Mouse (Mus musculus): ENCODE measurements around the gene Coa3. TPM values are rescaled to one million over a fixed set of nuclear protein-coding genes. Genes with fewer than 3 reads are reported as not detected.

The Coa3 gene
- total and polyA plus RNA-seq, 3 experiments = 120 to 325 TPM; not detected in 1

DNA sequence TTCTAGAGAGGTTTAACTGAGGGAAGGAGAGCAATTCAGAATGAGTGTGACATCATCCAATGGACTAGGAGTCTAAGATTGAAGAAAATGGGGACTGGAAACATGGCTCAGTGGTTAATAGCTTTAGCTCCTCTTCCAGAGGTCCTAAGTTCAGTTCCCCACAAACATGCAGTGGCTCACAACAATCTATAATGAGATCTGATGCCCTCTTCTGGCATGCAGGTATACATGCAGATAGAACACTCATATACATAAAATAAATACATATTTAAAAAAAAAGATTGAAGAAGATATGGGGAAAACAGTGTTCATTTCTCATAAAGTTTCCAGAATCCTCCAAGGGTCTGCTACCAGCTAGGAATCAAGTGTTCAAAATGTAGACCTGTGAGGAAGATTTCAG, 43.5 kb downstream of the Coa3 start:
- peaks cover 0 to 13% of the 10 kb centered on the region in 2 experiments; a peak in 2 of 4 replicates for H3K36me3 ChIP-seq (ENCODE audit: control insufficient read depth in 1 of 2, insufficient read depth in 2 of 2, low read length in 2 of 2)
- no peak overlapping the region for H3K9ac ChIP-seq (ENCODE audit: control insufficient read depth, low read depth, low read length, poor library complexity, severe bottlenecking)
- no peak for DNase-seq (ENCODE audit: low read depth, low spot score)
- H3K27me3 ChIP-seq (ENCODE audit: control insufficient read depth in 1 of 2, insufficient read depth in 2 of 2, low read length in 2 of 2) = peaks cover 0 to 9% of the 10 kb centered on the region in 2 experiments; a peak in 3 of 4 replicates
- H3K79me2 ChIP-seq (ENCODE audit: control insufficient read depth, insufficient read depth, low read length, poor library complexity) = no peaks in the 10 kb centered on the region
- H3K9me3 ChIP-seq (replicated peaks; ENCODE audit: insufficient read depth, low read length) = no peaks in the 10 kb centered on the region
- TF ChIP-seq KAT2A (conservative IDR thresholded peaks at IDR 0.05; ENCODE audit: low read depth, low read length) (no peak), CTCF (IDR thresholded peaks at IDR 0.05 in 2 of 3, conservative IDR thresholded peaks at IDR 0.05 in 1 of 3; ENCODE audit: control insufficient read depth in 1 of 3, insufficient read depth in 1 of 3, low read depth in 2 of 3, low read length in 3 of 3, poor library complexity in 1 of 3, severe bottlenecking in 1 of 3) (peak in 1 of 3 experiments; percentile 36; a peak in 2 of 6 replicates), SMC3 (IDR thresholded peaks at IDR 0.05; ENCODE audit: low read depth, low read length) (peak; percentile 51), RAD21 (IDR thresholded peaks at IDR 0.05; ENCODE audit: low read depth, low read length) (peak; percentile 4; the same call in 1 of the 2 replicates)
- no peak overlapping the region for H3K27ac ChIP-seq (ENCODE audit: control insufficient read depth, low read depth, low read length)
- no peak overlapping the region for H3K4me3 ChIP-seq (ENCODE audit: control insufficient read depth in 1 of 2, insufficient read depth in 1 of 2, low read depth in 2 of 2, low read length in 2 of 2)
- H3K4me1 ChIP-seq (ENCODE audit: control insufficient read depth in 1 of 2, insufficient read depth in 2 of 2, low read length in 2 of 2) = peaks cover 0 to 14% of the 10 kb centered on the region in 2 experiments; a peak in 3 of 4 replicates

DNA sequence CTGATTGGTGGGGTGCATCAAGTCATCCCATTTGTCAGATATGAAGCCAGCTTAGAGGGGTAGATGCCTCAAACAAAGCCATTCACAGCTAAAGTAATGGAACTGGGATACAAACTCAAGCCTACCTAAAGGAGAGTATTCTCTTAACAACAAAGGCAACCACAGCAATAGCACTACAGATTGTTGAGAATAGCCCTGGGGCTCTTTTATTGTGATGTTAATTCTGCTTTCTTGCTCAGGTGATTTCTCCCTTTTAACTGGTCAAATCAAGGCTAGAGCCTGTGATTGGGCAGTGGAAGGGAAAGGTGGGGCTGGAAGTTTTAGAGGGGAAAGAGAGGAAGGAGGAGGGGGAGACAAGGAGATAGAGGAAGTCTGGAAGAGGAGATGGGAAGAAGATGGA, 44.8 kb downstream of the Coa3 start:
- Histone ChIP-seq H3K36me3 (ENCODE audit: control insufficient read depth in 1 of 2, insufficient read depth in 2 of 2, low read length in 2 of 2) (peaks cover 0 to 14% of the 10 kb centered on the region in 2 experiments; a peak in 2 of 4 replicates), H3K27me3 (ENCODE audit: control insufficient read depth in 1 of 2, insufficient read depth in 2 of 2, low read length in 2 of 2) (peaks cover 0 to 6% of the 10 kb centered on the region in 2 experiments; a peak in 3 of 4 replicates), H3K9ac (ENCODE audit: control insufficient read depth, low read depth, low read length, poor library complexity, severe bottlenecking) (no peak overlapping the region), H3K27ac (ENCODE audit: control insufficient read depth, low read depth, low read length) (no peak overlapping the region), H3K79me2 (ENCODE audit: control insufficient read depth, insufficient read depth, low read length, poor library complexity) (no peaks in the 10 kb centered on the region), H3K4me3 (ENCODE audit: control insufficient read depth in 1 of 2, insufficient read depth in 1 of 2, low read depth in 2 of 2, low read length in 2 of 2) (no peak overlapping the region), H3K9me3 (replicated peaks; ENCODE audit: insufficient read depth, low read length) (no peaks in the 10 kb centered on the region), H3K4me1 (ENCODE audit: control insufficient read depth in 1 of 2, insufficient read depth in 2 of 2, low read length in 2 of 2) (peaks cover 2 to 23% of the 10 kb centered on the region in 2 experiments; a peak in 3 of 4 replicates)
- no peak for DNase-seq (ENCODE audit: low read depth, low spot score)
- TF ChIP-seq HCFC1 (IDR thresholded peaks at IDR 0.05; ENCODE audit: low read depth, low read length) = no peak
- TF ChIP-seq MAX (IDR thresholded peaks at IDR 0.05; ENCODE audit: low read length) = no peak
- no peak for TF ChIP-seq MAZ (IDR thresholded peaks at IDR 0.05; ENCODE audit: low read depth, low read length)
- TF ChIP-seq MYC (IDR thresholded peaks at IDR 0.05; ENCODE audit: low read depth, low read length) = no peak
- no peak for TF ChIP-seq CHD2 (IDR thresholded peaks at IDR 0.05; ENCODE audit: low read length)
- no peak for TF ChIP-seq TAL1 (IDR thresholded peaks at IDR 0.05; ENCODE audit: low read length)
- TF ChIP-seq UBTF (IDR thresholded peaks at IDR 0.05; ENCODE audit: borderline replicate concordance, insufficient read depth, low read depth, low read length) = no peak
- TF ChIP-seq TBP (IDR thresholded peaks at IDR 0.05; ENCODE audit: low read depth, low read length) = no peak
- no peak for TF ChIP-seq CHD1 (IDR thresholded peaks at IDR 0.05; ENCODE audit: low read depth, low read length)
- TF ChIP-seq ZKSCAN1 (IDR thresholded peaks at IDR 0.05; ENCODE audit: low read depth, low read length) = no peak
- no peak for TF ChIP-seq ZNF384 (IDR thresholded peaks at IDR 0.05; ENCODE audit: low read depth, low read length)
- TF ChIP-seq ETS1 (IDR thresholded peaks at IDR 0.05; ENCODE audit: low read depth, low read length) = no peak

Measured in MEL (cell line).